Mouse (Mus musculus): ENCODE measurements around the gene Dnajc16. TPM values are rescaled to one million over a fixed set of nuclear protein-coding genes. Genes with fewer than 3 reads are reported as not detected.

Dnajc16 gene
- total RNA-seq, 2 experiments from 2014 or later: 8.6 to 9.4 TPM

DNA sequence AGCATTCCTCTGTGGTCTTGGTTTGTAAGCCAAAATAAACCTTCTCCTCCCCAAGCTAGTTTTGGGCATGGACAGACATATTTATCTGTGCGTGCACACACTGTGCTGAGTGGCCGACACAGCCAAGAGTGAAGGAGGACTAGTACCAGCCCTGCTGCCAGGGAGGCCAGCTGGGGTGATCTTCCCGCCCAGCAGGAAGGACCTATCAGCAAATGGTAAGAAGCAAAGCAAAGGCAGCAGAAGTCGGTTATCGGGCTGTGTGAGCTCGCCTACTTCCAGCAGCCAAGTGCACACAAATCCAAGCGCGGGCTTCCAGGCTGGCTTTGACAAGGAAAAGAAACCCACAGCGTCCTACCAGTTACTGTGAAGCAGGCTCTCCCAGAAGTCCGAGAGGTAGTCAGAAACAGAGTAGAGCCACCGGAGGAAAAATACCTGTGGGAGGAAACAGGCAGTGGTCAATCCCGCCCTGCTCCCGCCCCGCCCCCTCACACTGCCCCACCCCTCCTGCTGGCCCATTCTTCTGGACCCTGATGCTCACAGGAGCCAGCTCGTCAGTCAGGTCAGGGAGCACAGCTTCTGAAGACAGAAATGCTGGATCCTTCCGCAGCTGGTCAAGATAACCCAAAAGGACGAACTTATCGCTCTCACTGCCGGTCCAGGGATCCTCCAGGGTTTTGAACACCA, 23.2 kb downstream of the Dnajc16 start:
- intact Hi-C loops (cut with DNase I; ENCODE audit: low total_unique reads): no loop called here
- DNase-seq: peak; percentile 40

DNA sequence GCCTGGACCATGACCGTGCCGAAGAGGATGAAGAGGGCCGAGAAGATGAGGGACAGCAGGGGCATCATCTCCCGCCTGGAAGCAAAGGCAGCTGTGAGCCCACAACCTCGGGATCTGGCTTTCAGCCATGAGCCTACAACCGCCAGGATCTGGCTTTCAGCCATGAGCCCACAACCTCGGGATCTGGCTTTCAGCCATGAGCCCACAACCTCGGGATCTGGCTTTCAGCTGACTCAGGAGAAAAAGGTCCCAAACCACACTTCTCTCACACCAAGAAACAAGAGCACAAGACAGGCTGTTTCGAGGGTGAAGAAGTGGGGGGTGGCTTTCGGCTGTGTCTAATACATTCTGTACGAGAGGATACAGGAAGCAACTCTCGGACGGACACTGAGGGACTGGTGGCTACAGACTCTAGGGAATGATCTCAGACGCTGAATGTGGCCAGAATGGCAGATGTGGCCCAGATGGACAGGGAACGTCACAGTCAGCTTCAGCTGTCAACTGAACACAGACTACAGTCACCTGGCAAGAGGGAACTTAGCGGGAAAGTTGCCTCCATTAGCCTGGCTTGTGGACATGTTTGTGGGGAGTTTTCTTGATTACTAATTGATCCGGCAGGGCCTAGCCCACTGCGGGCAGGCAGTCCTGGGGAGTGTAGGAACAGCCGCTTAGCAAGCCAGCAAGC, 23.9 kb downstream of the Dnajc16 start:
- intact Hi-C loops (cut with DNase I; ENCODE audit: low total_unique reads): no loop called here
- no peak for DNase-seq

DNA sequence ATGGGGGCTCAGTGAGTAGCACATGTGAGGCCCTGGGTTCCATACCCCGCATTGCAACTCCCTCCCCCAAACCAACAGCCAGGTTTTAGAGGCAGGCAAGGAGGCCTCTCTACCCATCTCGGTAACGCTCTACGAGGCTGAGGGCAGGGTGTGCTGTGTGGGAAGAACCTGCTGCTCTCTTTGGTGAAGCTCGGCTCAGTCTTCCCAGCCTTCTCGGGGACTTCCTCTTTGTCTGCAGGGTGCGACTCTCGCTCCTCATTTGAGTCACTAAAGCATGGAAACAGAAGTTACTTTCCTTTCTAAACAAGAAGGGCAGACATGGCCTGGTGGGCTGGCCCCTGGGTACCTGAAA, 24.4 kb downstream of the Dnajc16 start:
- intact Hi-C loops (cut with DNase I; ENCODE audit: low total_unique reads): no loop called here
- no peak for DNase-seq

DNA sequence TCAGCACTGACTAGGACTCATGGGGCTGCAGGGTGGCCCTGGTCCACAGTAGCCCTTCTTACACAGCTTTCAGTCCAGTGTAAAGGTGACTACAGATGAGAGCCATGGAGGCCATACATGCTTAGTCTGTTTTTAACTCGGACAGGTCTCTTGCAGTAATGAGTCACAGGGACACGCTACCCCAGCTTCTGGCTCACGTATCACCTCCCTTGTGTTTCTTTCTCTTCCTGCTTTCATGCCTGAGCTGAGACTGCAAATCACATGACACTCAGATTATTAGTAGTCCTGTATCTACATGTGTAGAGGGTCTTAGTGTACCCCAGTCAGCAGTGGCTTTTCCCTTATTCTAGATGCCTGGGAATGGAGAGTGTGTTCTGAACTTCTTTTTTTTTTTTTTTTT, 25.7 kb downstream of the Dnajc16 start:
- DNase-seq: no peak
- intact Hi-C loops (cut with DNase I; ENCODE audit: low total_unique reads): no loop called here

DNA sequence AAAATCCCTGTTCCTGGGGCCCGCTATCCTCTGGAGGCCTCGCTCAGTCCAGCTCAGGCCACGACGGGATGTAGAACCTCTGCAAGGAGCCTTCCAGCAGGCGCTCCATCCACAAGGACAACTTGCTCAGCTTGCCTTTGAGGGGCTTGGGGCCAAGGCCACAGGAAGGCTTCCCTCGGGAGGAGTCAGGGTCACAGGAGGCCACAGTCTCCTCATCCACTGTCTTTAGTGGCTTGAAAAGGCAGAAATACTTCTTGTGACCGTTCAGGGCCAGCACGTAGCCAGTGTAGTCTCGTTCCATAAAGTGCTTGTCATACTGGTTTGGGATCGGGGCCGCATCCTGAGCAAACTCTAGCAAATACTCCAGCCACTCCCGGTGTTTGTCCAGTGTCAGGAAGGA, 27.3 kb downstream of the Dnajc16 start:
- no peak for DNase-seq
- intact Hi-C loops (cut with DNase I; ENCODE audit: low total_unique reads): no loop called here

DNA sequence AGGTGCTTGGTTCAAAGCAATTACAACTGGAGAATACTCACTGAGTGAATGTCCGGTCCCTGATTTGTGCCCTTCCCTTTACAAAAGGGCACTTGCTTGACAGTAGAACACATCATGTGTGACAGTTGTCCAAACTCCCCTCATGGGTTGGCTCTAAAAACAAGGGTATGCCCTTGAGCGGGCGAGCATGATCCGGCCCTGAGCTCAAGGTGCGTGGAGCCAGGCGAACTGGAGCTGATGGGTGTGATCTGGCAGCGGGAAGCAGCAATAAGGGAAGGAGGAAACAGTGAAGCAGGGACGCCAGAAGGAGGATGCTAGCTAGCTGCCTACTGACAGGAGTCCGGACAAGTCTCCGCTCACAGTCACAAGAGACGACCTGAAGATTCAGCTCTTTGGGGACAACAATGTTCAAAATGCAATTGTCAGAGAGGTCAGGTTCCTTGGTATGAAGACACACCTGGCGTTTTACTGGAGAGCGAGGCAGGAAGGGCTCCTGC, 28.6 kb downstream of the Dnajc16 start:
- intact Hi-C loops (cut with DNase I; ENCODE audit: low total_unique reads): no loop called here
- no peak for DNase-seq

DNA sequence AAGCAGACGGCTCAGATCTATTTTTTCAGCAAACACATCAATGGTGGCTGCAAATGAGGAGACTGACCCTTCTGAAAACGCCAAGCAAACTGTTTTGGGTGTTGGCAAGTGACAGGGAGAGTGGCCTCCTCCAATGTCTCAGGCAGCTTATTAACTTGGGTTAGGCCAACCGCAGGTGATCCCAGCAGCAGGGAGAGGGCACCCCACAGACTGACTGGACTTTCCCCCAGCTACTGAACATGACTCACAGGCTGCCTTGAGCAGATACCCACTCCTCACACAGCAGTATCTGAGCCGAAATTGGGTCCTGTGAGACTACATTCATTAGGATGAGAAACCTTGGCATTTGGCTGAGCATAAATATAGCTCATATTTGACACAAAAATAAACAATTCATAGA, 29.8 kb downstream of the Dnajc16 start:
- intact Hi-C loops (cut with DNase I; ENCODE audit: low total_unique reads): no loop called here

DNA sequence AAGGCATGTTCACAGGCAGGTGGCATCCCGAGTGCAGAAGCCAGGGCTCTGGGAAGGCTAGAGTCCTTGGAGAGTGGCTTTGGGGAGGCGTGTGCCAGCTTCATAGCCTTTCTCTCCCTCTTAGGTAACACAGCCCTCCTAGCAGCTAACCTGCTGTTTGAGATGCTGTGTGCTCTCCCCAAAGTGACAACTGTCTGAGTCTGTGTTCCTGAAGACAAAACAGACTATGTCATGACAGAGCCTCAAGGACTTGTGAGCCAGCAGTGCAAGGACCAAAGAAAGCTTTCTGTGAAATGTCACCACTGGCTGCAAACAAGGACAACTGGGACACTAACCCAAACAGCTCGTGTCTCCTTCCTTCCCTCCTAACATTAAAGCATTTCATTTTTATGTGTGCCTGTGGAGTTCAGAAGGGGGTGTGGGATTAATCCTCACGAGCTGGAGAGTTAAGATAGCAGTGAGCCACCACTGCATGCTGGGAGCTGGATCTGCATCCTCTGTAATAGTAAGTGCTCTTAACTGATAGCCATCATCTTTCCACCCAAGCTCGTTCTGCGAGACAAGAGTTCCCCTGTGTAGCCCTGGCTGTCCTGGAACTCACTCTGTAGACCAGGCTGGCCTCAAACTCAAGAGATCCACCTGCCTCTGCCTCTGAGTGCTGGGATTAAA, 31.7 kb downstream of the Dnajc16 start:
- intact Hi-C loops (cut with DNase I; ENCODE audit: low total_unique reads): no loop called here
- no peak for DNase-seq

More for the DNA sequence above, 29.8 kb downstream of the Dnajc16 start:
- no peak for DNase-seq

DNA sequence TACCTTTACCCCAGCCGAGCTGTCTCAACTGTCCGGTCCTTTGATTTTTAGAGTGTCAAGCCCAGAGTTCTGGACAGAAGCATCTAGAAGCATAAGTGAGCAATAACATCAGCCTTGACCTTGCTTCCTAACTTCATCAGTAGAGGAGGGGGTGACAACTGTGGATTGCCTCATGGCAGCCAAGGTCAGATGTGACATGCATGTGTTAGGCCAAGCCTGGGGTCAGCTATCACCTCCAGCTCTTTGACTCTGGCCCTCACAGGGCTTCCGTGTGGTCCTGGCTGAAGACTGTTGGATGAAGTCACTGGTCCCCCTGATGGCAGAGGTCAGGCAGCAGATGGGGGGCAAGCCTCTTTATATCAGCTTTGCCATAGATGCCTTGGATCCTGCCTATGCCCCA, 33.6 kb downstream of the Dnajc16 start:
- no peak for DNase-seq

DNA sequence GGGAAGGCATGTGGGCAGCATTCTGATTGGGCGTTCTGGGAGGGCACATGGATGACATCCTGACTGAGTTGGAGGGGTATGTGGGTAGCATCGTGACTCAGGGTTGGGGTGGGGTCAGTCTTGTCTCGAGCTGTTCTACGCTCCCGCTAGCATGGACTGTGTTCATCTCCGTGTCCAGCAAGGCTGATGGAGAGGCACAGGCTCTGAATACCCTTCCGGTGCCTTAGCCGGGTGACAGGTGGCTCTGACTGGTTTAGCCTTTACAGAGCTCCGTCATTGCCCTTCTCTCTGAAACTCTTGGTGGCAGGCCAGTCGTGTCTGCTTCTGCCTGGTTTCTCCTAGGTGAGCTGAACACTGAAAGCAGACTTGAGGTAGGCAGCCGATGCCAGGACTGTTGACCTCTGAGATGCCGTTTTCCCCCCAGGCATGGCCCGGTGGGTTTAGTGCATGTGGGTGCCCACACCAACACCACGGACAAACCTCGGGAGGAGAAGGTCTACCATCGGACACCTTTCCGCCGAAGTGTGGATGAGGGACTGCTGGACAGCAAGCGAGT, 35.3 kb downstream of the Dnajc16 start:
- intact Hi-C loops (cut with DNase I; ENCODE audit: low total_unique reads): no loop called here
- DNase-seq: no peak

More for the DNA sequence above, 33.6 kb downstream of the Dnajc16 start:
- intact Hi-C loops (cut with DNase I; ENCODE audit: low total_unique reads): no loop called here

DNA sequence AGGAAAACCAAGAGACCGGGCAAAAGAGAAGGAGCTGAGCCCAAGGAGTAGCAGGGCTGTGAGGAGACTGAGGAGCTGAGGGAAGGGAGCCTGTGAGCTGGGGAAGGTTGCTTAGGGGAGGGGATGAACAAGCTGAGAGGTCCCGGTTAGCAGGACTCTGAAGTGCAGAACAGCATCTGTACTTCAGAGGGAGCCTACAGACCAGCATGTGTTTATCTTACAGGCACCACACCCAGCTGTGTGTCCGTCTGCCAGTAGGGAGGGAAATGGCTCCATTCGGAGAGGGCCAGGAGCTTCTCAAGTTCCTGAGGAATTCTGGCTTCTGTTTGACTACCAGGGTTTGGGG, 38.7 kb downstream of the Dnajc16 start:
- intact Hi-C loops (cut with DNase I; ENCODE audit: low total_unique reads): no loop called here
- no peak for DNase-seq

DNA sequence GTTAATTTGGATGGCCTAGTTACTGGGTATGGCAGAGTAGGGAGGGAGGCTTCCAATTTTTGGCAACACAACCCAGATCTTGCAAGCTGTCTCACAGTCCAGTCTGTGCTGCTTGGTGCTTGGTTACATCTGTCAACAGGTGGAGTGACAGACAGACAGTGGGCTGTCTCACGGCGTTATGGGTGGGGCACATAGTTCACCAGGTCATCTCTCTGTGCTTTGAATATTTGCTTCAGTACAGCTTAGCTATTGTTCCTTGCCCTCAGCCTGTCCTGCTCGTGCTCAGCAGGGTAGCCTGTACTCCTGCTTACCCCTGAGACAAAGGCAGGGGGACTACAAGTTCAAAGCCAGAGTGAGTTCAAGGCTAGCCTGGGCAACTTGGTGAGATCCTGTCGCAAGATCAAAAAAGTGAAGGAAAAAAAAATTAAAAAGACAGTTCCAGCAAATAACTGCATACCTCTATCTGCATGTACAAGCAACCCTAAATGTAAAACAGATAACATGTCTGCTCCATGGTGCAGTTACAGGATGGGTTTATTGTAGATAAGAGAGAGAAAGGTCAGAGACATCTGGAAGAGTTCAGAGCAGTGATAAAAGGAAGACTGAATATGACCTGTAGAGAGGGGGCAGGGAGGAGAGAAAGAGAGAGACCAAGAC, 39.2 kb downstream of the Dnajc16 start:
- intact Hi-C loops (cut with DNase I; ENCODE audit: low total_unique reads): no loop called here
- DNase-seq: no peak

DNA sequence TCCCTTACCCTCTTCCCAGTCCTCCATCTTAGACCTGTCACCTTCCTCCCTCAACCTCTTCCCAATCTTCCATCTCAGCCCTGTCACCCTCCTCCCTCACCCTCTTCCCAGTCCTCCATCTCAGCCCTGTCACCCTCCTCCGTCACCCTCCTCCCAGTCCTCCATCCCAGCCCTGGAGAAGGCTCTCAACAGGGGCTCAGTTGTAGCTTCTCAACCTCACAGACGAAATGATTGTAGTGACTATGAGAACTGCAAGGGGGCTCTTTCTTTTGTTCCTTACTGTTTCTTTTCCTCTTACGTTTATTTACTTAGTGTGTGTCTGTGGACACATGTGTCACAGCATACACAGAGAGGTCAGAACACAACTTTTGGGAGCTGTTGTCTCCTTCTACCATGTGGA, 39.9 kb downstream of the Dnajc16 start:
- intact Hi-C loops (cut with DNase I; ENCODE audit: low total_unique reads): no loop called here
- no peak for DNase-seq

DNA sequence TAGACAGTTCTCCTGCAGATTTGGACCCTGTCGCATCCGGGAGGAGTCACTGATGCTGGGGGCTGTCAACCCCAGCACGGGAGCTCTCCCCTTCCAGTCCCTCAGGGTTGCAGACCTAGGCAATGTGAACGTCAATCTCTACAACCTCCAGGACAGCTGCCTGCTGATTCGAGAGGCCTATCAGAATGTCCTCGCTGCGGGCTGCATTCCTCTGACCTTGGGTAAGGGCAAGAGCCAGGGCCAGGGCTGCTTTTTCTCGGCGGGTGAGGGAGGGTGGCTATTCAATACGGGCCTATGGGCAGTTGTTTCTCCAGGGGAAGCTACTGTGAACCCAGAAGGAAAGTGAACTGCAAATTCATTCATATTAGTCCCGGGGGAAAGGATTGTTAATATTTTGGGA, 41.2 kb downstream of the Dnajc16 start:
- DNase-seq: peak; percentile 65
- intact Hi-C loops (cut with DNase I; ENCODE audit: low total_unique reads): no loop called here

DNA sequence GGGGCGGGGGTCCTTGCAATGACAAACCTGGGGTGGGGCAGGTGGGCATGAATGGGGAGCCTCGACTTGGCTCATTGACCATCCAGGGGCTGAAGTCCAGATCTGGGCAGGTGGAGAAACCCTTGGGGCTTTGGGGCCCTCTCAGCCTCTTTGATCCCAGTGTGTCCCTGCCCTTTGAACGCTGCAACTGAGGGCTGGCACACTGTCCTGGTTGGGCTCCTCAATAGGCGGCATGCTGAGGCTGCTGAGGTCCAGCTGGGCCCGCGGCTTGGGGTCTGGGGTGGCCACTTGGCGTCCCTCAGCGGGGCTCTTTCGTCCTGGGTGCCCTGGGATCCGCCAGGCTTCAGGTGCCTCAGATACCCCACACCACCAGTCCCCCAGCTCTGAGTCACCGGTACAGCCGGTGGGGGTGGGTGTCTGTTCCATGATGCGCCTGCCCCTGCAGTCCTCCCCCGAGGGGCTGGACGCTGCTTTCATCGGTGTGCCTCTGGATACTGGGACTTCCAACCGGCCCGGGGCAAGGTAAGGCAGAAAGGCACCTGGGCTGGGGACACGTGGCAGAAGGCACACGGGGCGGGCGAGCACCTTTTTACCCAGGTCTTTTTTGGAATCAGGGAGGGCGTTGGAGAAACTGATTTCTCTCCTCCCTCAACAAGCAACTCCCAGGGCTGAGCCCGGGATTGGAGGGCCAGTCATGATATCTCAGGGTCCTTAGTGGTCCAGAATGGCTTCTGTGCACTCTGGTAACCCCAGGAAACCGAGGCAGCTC, 44.0 kb downstream of the Dnajc16 start, which contains the start of gene Agmat:
Gene Agmat (plus strand): TSS at position 95 of the 769 bp plus-strand sequence.
- intact Hi-C loops (cut with DNase I; ENCODE audit: low total_unique reads): no loop called here
- no peak for DNase-seq

DNA sequence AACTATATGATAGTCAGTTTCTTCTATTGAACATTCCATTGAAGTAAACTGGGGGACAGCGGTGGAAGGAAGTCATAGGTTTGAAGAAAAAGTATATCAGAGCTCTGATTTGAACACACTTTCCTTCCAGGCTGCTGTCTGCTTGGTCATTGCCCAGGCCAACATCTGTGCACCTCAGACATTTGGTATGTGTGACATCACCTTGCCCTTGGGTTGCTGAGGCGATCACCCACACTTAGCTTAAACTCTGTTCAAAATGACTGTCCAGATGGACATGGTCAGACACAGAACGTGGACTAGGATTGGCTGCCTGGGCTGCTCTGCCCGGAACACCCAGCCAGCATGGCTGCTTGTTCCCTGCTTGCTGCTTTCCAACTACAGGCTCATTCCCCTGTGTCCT, 48.4 kb downstream of the Dnajc16 start:
- intact Hi-C loops (cut with DNase I; ENCODE audit: low total_unique reads): no loop called here
- no peak for DNase-seq

DNA sequence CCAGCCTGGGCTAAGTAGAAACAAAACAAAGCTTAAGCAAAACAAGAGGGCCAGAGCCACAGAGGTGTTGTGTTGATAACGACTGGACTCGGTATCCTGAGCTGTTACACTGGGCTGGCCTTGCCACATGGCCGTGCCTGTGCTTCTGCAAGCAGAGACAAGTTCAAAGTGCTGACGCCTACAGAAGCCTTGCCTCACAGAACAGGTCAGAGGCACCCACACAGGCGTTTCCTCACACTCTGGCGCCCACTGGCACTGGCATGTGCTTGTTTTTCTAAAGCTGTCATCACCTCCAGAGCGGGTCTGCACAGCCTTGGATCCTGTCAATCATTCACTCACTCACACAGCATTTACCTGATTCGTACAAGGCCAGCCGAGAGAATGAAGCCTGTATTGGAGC, 48.9 kb downstream of the Dnajc16 start:
- DNase-seq: no peak
- intact Hi-C loops (cut with DNase I; ENCODE audit: low total_unique reads): no loop called here

DNA sequence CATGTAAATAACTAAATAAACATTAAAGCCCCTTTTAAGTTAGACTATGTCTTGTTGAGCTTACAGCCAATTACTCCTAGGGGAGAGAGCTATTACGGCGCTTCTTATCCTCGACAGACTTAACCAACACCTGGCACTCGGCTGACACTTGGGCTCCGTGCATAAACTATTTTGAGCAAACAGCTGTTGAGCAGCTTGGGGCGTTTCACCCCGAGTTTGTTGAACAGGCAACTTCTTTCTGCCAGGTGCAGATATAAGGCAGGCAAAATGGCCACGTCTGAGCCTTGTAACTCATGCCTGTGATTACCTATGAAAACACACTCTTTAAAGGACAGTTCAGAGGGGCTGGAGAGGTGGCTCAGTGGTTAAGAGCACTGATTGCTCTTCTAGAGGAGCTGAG, 52.7 kb downstream of the Dnajc16 start:
- DNase-seq: no peak
- intact Hi-C loops (cut with DNase I; ENCODE audit: low total_unique reads): no loop called here

DNA sequence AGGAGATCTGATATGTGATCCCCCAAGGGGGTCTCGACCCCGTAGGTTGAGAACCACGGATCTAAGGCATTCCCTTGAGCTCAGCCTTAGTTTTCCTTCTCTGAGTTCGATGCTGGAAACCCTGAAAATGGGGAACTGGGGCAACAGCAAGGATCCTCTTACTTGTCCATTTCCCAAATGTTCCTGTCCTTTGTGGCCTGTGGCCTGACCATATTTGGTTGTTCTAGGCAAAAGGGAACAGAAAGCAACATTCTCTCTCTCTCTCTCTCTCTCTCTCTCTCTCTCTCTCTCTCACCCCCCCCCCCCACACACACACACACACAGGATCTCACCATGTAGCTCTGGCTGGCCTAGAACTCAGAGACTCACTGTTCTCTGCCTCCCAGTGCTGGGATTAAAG, 53.9 kb downstream of the Dnajc16 start:
- no peak for DNase-seq
- intact Hi-C loops (cut with DNase I; ENCODE audit: low total_unique reads): no loop called here

Data from gastrocnemius, postnatal 14 days (tissue).